Mouse (Mus musculus) brain, embryonic 18.5 days (tissue): ENCODE results near the gene Olfr126.

Source experiments
- DNase-seq: peaks from one replicate; pipeline ENCODE4 v3.0.0-alpha.2; 2012; ENCODE audit warnings: low read depth, low spot score

Olfr126 gene

GRCm38 (mm10) chr17:37847183-37847582 lies at the start of gene Olfr126:
Olfr126 (plus strand) TSS chr17:37847483.
- no peak for DNase-seq

GRCm38 (mm10) chr17:37799588-37799987 lies 47.7 kb upstream of the Olfr126 start, which contains the start of gene Olfr124:
Olfr124 (plus strand) TSS chr17:37799888.
- DNase-seq = no peak

GRCm38 (mm10) chr17:37832649-37833048 lies 14.6 kb upstream of the Olfr126 start, which contains the start of gene Olfr125:
Olfr125 (plus strand) TSS chr17:37832949.
- no peak for DNase-seq

- no peak for DNase-seq
These were observed 16.6 kb downstream of the Olfr126 start for GRCm38 (mm10) chr17:37863901-37864300.

- no peak for DNase-seq
These were observed 22.5 kb downstream of the Olfr126 start for GRCm38 (mm10) chr17:37869676-37870205.

- no peak for DNase-seq
These were observed 26.5 kb downstream of the Olfr126 start for GRCm38 (mm10) chr17:37873830-37874229.

GRCm38 (mm10) chr17:37900137-37900536 lies 52.9 kb downstream of the Olfr126 start, which contains the start of gene Olfr127:
Olfr127 (plus strand) TSS chr17:37900437.
- DNase-seq = no peak
